Mouse (Mus musculus): Measurements from ENCODE around the gene Mllt3. TPM values are rescaled to one million over a fixed set of nuclear protein-coding genes. Genes with fewer than 3 reads are reported as not detected.
A peak's percentile ranks its signal among the peaks of the same experiment; 100 is the strongest.

Mllt3 gene
- polyA plus RNA-seq, 1 experiment from 2014 or later: 17.5 TPM

DNA sequence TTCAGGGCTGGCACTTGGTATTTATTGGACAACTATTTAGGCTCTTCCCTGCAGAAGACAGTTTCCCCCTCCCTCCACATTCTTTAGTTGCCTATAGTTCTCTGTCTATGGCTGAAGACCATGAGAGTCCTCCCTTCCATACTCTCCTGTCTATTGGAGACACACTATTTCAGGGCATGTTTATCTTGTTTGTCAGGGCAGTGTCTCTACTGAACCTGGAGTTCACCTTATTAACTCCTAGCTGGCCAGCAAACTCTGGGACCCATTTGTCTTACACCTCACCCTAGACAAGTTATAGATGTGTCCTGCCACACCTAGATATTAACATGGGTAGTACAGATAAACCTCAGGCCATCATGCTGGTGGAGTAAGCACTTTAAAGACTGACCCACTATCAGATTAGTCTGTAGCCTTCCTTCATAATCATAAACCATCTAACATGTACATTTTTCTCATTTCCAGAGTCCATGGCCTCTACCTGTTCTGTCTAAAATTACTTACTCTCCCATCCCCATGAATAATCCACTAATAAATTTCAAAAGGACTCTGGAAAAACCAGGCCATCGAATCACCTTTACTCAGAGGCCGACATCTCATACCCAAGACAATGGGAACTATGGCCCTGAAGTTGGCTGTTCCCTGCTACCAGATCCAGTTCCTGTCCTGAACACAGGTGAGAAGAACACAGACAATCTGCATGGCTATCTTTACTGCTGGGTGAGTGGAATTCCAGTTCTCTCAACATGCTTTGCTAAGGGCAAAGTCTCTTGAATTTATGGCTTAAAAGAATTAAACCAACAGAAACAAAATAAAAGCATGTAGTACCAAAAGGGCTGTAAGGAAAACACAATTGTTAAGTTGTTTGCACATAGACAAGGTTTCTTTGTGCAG is 195.4 kb downstream of the Mllt3 start:
- peak; percentile 78 for ATAC-seq
- Histone ChIP-seq H3K4me2 (replicated peaks; ENCODE audit: low read depth) (no peak overlapping the region), H3K4me3 (ENCODE audit: low read depth, low read length) (no peak overlapping the region), H3K9ac (ENCODE audit: low read depth, low read length) (no peak overlapping the region), H3K4me1 (replicated peaks; ENCODE audit: control insufficient read depth, insufficient read depth, low read length) (peaks cover 18% of the 10 kb centered on the region; the same call in 1 of the 2 replicates), H3K9me3 (ENCODE audit: control insufficient read depth) (no peaks in the 10 kb centered on the region), H3K27me3 (replicated peaks; ENCODE audit: control insufficient read depth, insufficient read depth, low read length) (no peaks in the 10 kb centered on the region), H3K36me3 (ENCODE audit: control insufficient read depth, insufficient read depth) (0 out of 2 replicates have a peak, but pooled peaks cover 8% of the 10 kb centered on the region), H3K27ac (ENCODE audit: low read depth, low read length) (peak overlapping the region; percentile 0; the same call in 1 of the 2 replicates)
- TF ChIP-seq CTCF (IDR thresholded peaks at IDR 0.05; ENCODE audit: low read depth): no peak
- 74% methylated on average over 2 of the region's 2 CpGs for WGBS

DNA sequence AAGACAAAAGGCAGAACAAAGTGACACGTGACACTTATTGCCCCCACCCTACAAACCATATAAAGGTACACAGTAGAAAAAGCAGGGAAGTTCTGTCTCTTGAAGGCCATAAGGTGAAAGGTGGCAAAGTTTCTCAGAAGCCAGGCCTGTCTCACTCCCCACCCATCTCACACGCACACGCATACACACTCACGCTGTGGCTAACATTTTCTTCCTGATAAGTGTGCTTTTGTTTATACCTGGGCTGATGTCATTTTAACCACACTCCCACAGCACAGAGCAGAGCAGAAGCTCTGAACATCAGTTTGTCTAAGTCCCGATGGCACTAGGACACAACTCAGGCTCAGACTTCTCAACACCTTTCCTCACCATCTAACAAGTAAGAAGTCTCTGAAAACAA is 196.9 kb downstream of the Mllt3 start:
- Histone ChIP-seq H3K9me3 (ENCODE audit: control insufficient read depth) (no peaks in the 10 kb centered on the region), H3K27ac (ENCODE audit: low read depth, low read length) (no peak overlapping the region), H3K36me3 (ENCODE audit: control insufficient read depth, insufficient read depth) (0 out of 2 replicates have a peak, but pooled peaks cover 8% of the 10 kb centered on the region), H3K4me2 (replicated peaks; ENCODE audit: low read depth) (no peak overlapping the region), H3K4me1 (replicated peaks; ENCODE audit: control insufficient read depth, insufficient read depth, low read length) (peaks cover 18% of the 10 kb centered on the region; the same call in 1 of the 2 replicates), H3K4me3 (ENCODE audit: low read depth, low read length) (no peak overlapping the region), H3K9ac (ENCODE audit: low read depth, low read length) (no peak overlapping the region), H3K27me3 (replicated peaks; ENCODE audit: control insufficient read depth, insufficient read depth, low read length) (no peaks in the 10 kb centered on the region)
- ATAC-seq: peak; percentile 23; the same call in 1 of the 2 replicates
- WGBS: 50% methylated on average over 5 of the region's 5 CpGs
- TF ChIP-seq CTCF (IDR thresholded peaks at IDR 0.05; ENCODE audit: low read depth): no peak

DNA sequence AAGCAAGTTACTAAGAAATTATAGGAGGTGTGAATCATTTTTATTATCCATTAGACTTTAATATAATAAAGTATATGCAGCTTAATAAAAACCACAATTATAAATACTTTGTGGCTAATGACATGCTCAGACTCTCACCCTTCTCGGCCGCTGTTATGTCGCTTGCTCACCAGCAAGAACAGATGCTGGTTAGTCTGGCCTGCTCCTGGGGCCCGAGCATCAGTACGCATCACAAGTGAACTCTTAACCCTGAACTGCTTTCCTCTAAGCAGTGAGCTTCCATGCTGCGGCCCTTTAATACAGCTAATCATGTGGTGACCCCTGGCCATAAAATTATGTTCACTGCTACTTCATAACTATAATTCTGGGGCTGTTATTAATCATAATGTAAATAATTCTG is 198.0 kb downstream of the Mllt3 start:
- ATAC-seq: no peak

DNA sequence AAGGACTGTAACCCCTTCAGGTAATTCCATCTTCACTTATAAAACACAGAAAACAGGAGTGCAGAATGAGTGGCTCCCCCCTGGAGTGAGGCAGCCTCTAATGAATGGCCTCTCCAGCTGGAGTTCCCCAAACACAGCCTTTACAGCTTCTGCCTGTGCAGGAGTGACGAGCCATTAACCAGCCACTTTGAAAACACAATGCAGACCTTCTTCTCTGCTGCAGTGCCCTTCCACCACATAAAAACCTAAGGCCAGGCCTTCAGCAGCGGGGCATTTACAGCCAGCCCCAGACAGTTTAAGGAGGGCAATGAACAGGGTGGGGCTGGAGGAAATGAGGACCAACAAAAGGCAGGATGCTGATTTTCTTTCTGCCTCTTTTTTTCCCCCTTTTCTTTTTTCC is 198.9 kb downstream of the Mllt3 start:
- Histone ChIP-seq H3K9me3 (ENCODE audit: control insufficient read depth) (no peaks in the 10 kb centered on the region), H3K4me1 (replicated peaks; ENCODE audit: control insufficient read depth, insufficient read depth, low read length) (peaks cover 18% of the 10 kb centered on the region; the same call in 1 of the 2 replicates), H3K27ac (ENCODE audit: low read depth, low read length) (no peak overlapping the region), H3K4me2 (replicated peaks; ENCODE audit: low read depth) (no peak overlapping the region), H3K36me3 (ENCODE audit: control insufficient read depth, insufficient read depth) (no peaks in the 10 kb centered on the region), H3K27me3 (replicated peaks; ENCODE audit: control insufficient read depth, insufficient read depth, low read length) (no peaks in the 10 kb centered on the region), H3K9ac (ENCODE audit: low read depth, low read length) (no peak overlapping the region), H3K4me3 (ENCODE audit: low read depth, low read length) (no peak overlapping the region)
- no peak for TF ChIP-seq CTCF (IDR thresholded peaks at IDR 0.05; ENCODE audit: low read depth)
- peak; percentile 41; the same call in 1 of the 2 replicates for ATAC-seq
- WGBS: 40% methylated on average over 2 of the region's 2 CpGs

More for the DNA sequence above, 198.0 kb downstream of the Mllt3 start:
- Histone ChIP-seq H3K4me1 (replicated peaks; ENCODE audit: control insufficient read depth, insufficient read depth, low read length) (peaks cover 18% of the 10 kb centered on the region; the same call in 1 of the 2 replicates), H3K9ac (ENCODE audit: low read depth, low read length) (no peak overlapping the region), H3K4me2 (replicated peaks; ENCODE audit: low read depth) (no peak overlapping the region), H3K4me3 (ENCODE audit: low read depth, low read length) (no peak overlapping the region), H3K27me3 (replicated peaks; ENCODE audit: control insufficient read depth, insufficient read depth, low read length) (no peaks in the 10 kb centered on the region), H3K36me3 (ENCODE audit: control insufficient read depth, insufficient read depth) (no peaks in the 10 kb centered on the region), H3K9me3 (ENCODE audit: control insufficient read depth) (no peaks in the 10 kb centered on the region), H3K27ac (ENCODE audit: low read depth, low read length) (no peak overlapping the region)
- WGBS: 60% methylated on average over 6 of the region's 6 CpGs
- no peak for TF ChIP-seq CTCF (IDR thresholded peaks at IDR 0.05; ENCODE audit: low read depth)

DNA sequence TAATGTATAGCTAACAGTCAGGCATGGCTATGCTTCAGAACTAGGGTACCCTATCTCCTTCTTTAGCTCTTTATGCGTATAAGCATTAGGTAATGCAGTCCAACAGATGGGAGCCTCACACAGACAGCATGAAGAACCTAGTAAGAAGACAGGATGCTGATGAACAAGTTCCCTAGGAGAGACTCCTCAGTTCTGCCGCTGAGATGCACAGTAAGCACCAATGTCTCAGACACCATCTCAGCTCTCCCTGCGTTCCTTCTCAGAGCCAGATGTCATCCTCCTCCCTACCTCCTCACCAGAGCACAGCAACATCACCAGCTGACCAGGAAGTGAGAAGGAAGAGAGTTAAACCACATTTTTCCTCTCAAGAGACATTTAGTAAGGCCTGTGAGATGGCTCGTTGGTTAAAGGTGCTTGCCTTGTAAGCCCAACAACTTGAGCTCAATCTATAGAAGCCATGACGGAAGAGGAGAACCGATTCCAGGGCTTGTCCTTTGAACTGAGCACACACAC is 202.3 kb downstream of the Mllt3 start:
- Histone ChIP-seq H3K9ac (ENCODE audit: low read depth, low read length) (no peak overlapping the region), H3K27me3 (replicated peaks; ENCODE audit: control insufficient read depth, insufficient read depth, low read length) (no peaks in the 10 kb centered on the region), H3K36me3 (ENCODE audit: control insufficient read depth, insufficient read depth) (no peaks in the 10 kb centered on the region), H3K27ac (ENCODE audit: low read depth, low read length) (no peak overlapping the region), H3K9me3 (ENCODE audit: control insufficient read depth) (no peaks in the 10 kb centered on the region), H3K4me1 (replicated peaks; ENCODE audit: control insufficient read depth, insufficient read depth, low read length) (0 out of 2 replicates have a peak, but pooled peaks cover 10% of the 10 kb centered on the region), H3K4me2 (replicated peaks; ENCODE audit: low read depth) (no peak overlapping the region), H3K4me3 (ENCODE audit: low read depth, low read length) (no peak overlapping the region)
- TF ChIP-seq CTCF (IDR thresholded peaks at IDR 0.05; ENCODE audit: low read depth): no peak
- WGBS: 82% methylated on average over 6 of the region's 6 CpGs
- ATAC-seq: no peak

DNA sequence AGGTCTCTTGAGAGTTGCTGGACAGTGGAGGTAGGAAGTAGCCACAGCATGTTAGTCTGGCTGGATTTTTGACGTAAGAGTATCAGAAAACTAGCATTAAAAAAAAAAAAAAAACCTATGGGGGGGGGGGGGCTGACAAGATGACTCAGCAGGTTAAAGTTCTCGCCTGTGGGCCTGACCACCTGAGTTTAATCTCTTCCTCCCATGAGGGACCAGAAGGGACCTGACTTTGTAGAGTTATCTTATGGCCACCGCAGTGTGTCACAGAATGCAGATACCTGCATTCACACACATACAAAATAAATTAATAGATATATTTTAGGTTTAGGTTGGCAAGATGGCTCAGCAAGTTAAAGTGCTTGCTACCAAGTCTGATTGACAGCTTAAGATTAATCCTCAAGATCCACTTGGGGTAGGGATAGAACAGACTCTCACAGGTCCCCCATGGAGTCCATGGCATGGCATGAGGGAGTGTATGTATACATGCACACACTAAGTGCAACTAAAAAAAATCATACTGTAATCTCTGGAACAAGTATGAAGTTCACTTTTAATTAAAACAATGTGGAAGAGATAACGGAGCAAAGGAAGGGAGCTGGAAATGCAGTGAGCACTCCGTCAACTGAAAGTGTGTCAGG is 203.6 kb downstream of the Mllt3 start:
- WGBS: 85% methylated on average over 5 of the region's 5 CpGs
- Histone ChIP-seq H3K4me2 (replicated peaks; ENCODE audit: low read depth) (no peak overlapping the region), H3K4me1 (replicated peaks; ENCODE audit: control insufficient read depth, insufficient read depth, low read length) (0 out of 2 replicates have a peak, but pooled peaks cover 8% of the 10 kb centered on the region), H3K9me3 (ENCODE audit: control insufficient read depth) (no peaks in the 10 kb centered on the region), H3K4me3 (ENCODE audit: low read depth, low read length) (no peak overlapping the region), H3K27ac (ENCODE audit: low read depth, low read length) (no peak overlapping the region), H3K9ac (ENCODE audit: low read depth, low read length) (no peak overlapping the region), H3K27me3 (replicated peaks; ENCODE audit: control insufficient read depth, insufficient read depth, low read length) (no peaks in the 10 kb centered on the region), H3K36me3 (ENCODE audit: control insufficient read depth, insufficient read depth) (no peaks in the 10 kb centered on the region)
- no peak for ATAC-seq
- TF ChIP-seq CTCF (IDR thresholded peaks at IDR 0.05; ENCODE audit: low read depth): no peak

Measured in intestine, postnatal 0 days (tissue).